In the genomic region with DNA sequence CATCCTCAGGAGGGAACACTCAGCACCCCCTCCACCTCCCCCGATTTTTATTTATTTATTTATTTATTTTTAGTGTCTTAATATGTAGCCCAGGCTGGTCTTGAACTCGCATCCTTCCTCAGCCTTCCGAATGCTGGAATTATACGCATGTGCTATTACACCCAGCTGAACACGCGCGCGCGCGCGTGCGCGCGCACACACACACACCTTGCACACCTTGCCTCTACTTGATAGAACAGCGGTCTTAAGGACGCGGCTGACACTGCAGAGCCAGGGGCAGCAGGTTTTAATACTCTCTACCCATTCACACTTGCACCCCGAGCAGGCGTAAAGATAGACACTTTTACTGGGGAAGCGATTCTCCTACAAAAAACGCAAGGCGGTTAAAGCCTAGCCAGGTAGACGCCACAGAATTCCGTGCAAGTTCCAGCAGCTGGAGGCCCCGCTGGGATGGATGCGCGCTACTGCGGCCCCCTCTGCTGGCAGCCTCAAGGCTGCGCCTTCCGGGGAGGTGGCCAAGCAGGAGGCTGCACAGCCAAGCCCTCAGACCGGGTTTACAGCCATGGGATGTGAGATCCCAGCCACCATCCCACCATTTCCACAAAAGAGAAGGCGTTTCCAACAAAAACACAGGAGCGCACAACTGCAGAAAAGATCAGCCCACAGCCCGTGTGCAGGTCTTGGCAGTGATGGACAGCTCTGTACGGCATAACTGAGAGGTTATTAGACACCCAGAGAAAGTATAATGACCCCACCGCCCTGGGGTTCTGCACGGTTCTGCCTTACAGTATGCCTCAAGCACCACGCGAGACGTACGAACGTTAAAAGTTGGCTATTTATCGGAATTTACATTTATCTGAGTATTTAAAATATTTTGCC, we compare ENCODE assay signal across 10 mouse cellular contexts.
DNase-seq lines count a peak whose midpoint lies in the region; ATAC-seq and TF ChIP-seq lines count a peak whose summit lies in the region.
"Had no signal": no experiment of that assay in that cellular context is flagged by ENCODE, and none has a peak within 500 bp of the region (broad histone marks: within the 10 kb centered on the region; RNA-seq: fewer than 3 reads in every experiment).

No protein-coding gene starts in this region.

- H3K27ac ChIP-seq in embryonic facial prominence, embryonic 12.5 days = no peak overlapping the region
- no peak overlapping the region for H3K27ac ChIP-seq in heart, embryonic 15.5 days
- H3K27ac ChIP-seq in lung, embryonic 14.5 days (ENCODE audit: low read depth) = no peak overlapping the region
- H3K27ac ChIP-seq: liver, embryonic 15.5 days had no signal

- H3K4me2 ChIP-seq in embryonic facial prominence, embryonic 12.5 days (replicated peaks) = peak overlapping the region; percentile 47
- H3K4me2 ChIP-seq in heart, embryonic 15.5 days = peak overlapping the region; percentile 58
- H3K4me2 ChIP-seq in lung, embryonic 14.5 days = peak overlapping the region; percentile 55
- H3K4me2 ChIP-seq: liver, embryonic 15.5 days had no signal

- H3K27me3 ChIP-seq in embryonic facial prominence, embryonic 12.5 days = peaks cover 14% of the 10 kb centered on the region
- H3K27me3 ChIP-seq in heart, embryonic 15.5 days = peaks cover 44% of the 10 kb centered on the region
- H3K27me3 ChIP-seq in lung, embryonic 14.5 days (ENCODE audit: insufficient read depth, low read length) = peaks cover 11% of the 10 kb centered on the region; the same call in 1 of the 2 replicates

- 17% methylated on average over 43 of the region's 43 CpGs for WGBS in embryonic facial prominence, embryonic 12.5 days
- WGBS in heart, embryonic 15.5 days = 18% methylated on average over 43 of the region's 43 CpGs
- 15% methylated on average over 43 of the region's 43 CpGs for WGBS in lung, embryonic 14.5 days

- no peaks in the 10 kb centered on the region for H3K9me3 ChIP-seq in embryonic facial prominence, embryonic 12.5 days
- H3K9me3 ChIP-seq in heart, embryonic 15.5 days (replicated peaks) = no peaks in the 10 kb centered on the region
- H3K9me3 ChIP-seq in lung, embryonic 14.5 days (ENCODE audit: low read depth, low read length) = no peaks in the 10 kb centered on the region
- H3K9me3 ChIP-seq: liver, embryonic 15.5 days had no signal

- H3K36me3 ChIP-seq in embryonic facial prominence, embryonic 12.5 days = no peaks in the 10 kb centered on the region
- no peaks in the 10 kb centered on the region for H3K36me3 ChIP-seq in heart, embryonic 15.5 days
- no peaks in the 10 kb centered on the region for H3K36me3 ChIP-seq in lung, embryonic 14.5 days (ENCODE audit: insufficient read depth)
- H3K36me3 ChIP-seq: G1E; liver, embryonic 15.5 days had no signal

- H3K4me3 ChIP-seq in embryonic facial prominence, embryonic 12.5 days = peak overlapping the region; percentile 23; the same call in 1 of the 2 replicates
- H3K4me3 ChIP-seq in heart, embryonic 15.5 days = peak overlapping the region; percentile 22; the same call in 1 of the 2 replicates
- H3K4me3 ChIP-seq in lung, embryonic 14.5 days (ENCODE audit: low read depth, low read length) = peak overlapping the region; percentile 22; the same call in 1 of the 2 replicates
- H3K4me3 ChIP-seq: liver, embryonic 15.5 days had no signal

- peak; percentile 92 for TF ChIP-seq CTCF in lung, embryonic 14.5 days (IDR thresholded peaks at IDR 0.05; ENCODE audit: low read depth)

- H3K9ac ChIP-seq in embryonic facial prominence, embryonic 12.5 days = no peak overlapping the region
- H3K9ac ChIP-seq in heart, embryonic 15.5 days = no peak overlapping the region
- no peak overlapping the region for H3K9ac ChIP-seq in lung, embryonic 14.5 days
- H3K9ac ChIP-seq: liver, embryonic 15.5 days had no signal

- peak; percentile 29; the same call in 1 of the 2 replicates for ATAC-seq in embryonic facial prominence, embryonic 12.5 days (ENCODE audit: insufficient number of reproducible peaks, insufficient read depth, low FRiP score, low TSS enrichment)
- ATAC-seq in heart, embryonic 15.5 days (replicated peaks; ENCODE audit: insufficient number of reproducible peaks, insufficient read depth, low FRiP score, low read depth) = no peak
- peak; percentile 77 for ATAC-seq in lung, embryonic 14.5 days (ENCODE audit: insufficient read depth)

- H3K4me1 ChIP-seq in embryonic facial prominence, embryonic 12.5 days = peaks cover 6% of the 10 kb centered on the region; the same call in 1 of the 2 replicates
- H3K4me1 ChIP-seq in heart, embryonic 15.5 days (replicated peaks) = peaks cover 4% of the 10 kb centered on the region
- H3K4me1 ChIP-seq in lung, embryonic 14.5 days (ENCODE audit: insufficient read depth) = no peaks in the 10 kb centered on the region
- H3K4me1 ChIP-seq: liver, embryonic 15.5 days had no signal

- DNase-seq in cerebellum, postnatal 4 days (ENCODE audit: low spot score in 2 of 2) = peak; percentile 45 to 59
- no peak for DNase-seq in cerebellum, adult 9-11 months
- peak; percentile 84 for DNase-seq in kidney, postnatal 10 days
- peak; percentile 86 for DNase-seq in lung, embryonic 14.5 days
- peak; percentile 71 for DNase-seq in retina, postnatal 1 day
- DNase-seq in natural killer cell, adult 2 months (ENCODE audit: low spot score in 2 of 2) = no peak

Comparison
In these comparisons a context has a peak if more than half of its experiments do, and no peak if none do; other contexts are left out.
1. DNase-seq: peak in cerebellum, postnatal 4 days (2 of 2), kidney, postnatal 10 days (single experiment), lung, embryonic 14.5 days (single experiment) and retina, postnatal 1 day (single experiment); none in cerebellum, adult 9-11 months (single experiment) and natural killer cell, adult 2 months (0 of 2).
2. Peak in every context shown above with its lines, with median percentiles within 50 percentile points of each other: H3K4me2 ChIP-seq and H3K4me3 ChIP-seq.